Mouse (Mus musculus): ENCODE measurements around the gene Egln2. TPM values are rescaled to one million over a fixed set of nuclear protein-coding genes. Genes with fewer than 3 reads are reported as not detected.

Gene Egln2
- polyA plus RNA-seq, 1 experiment, result 80.6 TPM

Other genes with a start within 250 kb of the Egln2 start
- gene Cyp2a22, start 227.4 kb downstream of the Egln2 start, polyA plus RNA-seq (2012; rRNA removed), result not detected in 2 replicates
- not detected in 2 replicates for gene Cyp2a12, start 137.7 kb downstream of the Egln2 start, polyA plus RNA-seq (2012; rRNA removed)
- gene Cyp2f2, start 46.9 kb downstream of the Egln2 start, polyA plus RNA-seq (2012; rRNA removed), result 0.18 and 0.22 TPM in 2 replicates
- gene Cyp2t4, start 13.1 kb downstream of the Egln2 start, polyA plus RNA-seq (2012; rRNA removed), result not detected in 2 replicates
- gene Rab4b, start 12.1 kb upstream of the Egln2 start, polyA plus RNA-seq (2012; rRNA removed), result 76.5 and 80.9 TPM in 2 replicates
- not detected in 2 replicates for gene Gm21983, start 14.3 kb upstream of the Egln2 start, polyA plus RNA-seq (2012; rRNA removed)
- 0.85 and 2.2 TPM in 2 replicates for gene Mia, start 14.4 kb upstream of the Egln2 start, polyA plus RNA-seq (2012; rRNA removed)
- gene BC024978, start 29.0 kb upstream of the Egln2 start, polyA plus RNA-seq (2012; rRNA removed), result 10.9 and 11.1 TPM in 2 replicates
- 168 and 170 TPM in 2 replicates for gene Snrpa, start 29.5 kb upstream of the Egln2 start, polyA plus RNA-seq (2012; rRNA removed)
- 27.3 and 32.7 TPM in 2 replicates for gene Itpkc, start 61.9 kb upstream of the Egln2 start, polyA plus RNA-seq (2012; rRNA removed)
- 31.9 and 34.1 TPM in 2 replicates for gene Coq8b, start 66.2 kb upstream of the Egln2 start, polyA plus RNA-seq (2012; rRNA removed)
- 6.4 and 6.6 TPM in 2 replicates for gene Numbl, start 91.6 kb upstream of the Egln2 start, polyA plus RNA-seq (2012; rRNA removed)
- 71.2 and 75.4 TPM in 2 replicates for gene Ltbp4, start 170.9 kb upstream of the Egln2 start, polyA plus RNA-seq (2012; rRNA removed)
- gene Shkbp1, start 189.2 kb upstream of the Egln2 start, polyA plus RNA-seq (2012; rRNA removed), result 59.9 and 78.1 TPM in 2 replicates
- 0.22 TPM in 1 of 2 replicates, not detected in the other for gene Gm20479, start 190.6 kb upstream of the Egln2 start, polyA plus RNA-seq (2012; rRNA removed)